In the genomic region with DNA sequence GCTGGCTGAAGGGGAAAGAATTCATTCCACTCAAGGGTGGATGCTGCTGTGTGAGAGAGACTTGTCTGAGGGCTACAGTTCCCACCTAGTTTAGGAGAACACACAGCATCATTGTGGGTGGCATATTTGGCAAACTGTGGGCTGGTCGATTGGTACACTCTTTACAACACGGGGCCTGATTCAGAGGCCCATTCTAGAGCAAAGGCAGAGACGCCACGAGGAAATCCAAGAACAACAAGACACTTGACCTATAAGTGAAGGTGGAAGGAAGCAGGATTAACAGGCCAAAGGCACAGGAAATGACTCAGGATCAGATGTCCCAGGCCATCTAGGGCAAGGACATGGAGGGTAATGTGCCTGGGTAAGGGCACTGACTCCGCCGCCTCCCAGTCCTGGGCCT, we compare ENCODE assay signal across 22 mouse cellular contexts. TPM values are rescaled to one million over a fixed set of nuclear protein-coding genes. Genes with fewer than 3 reads are reported as not detected.
A peak's percentile ranks its signal among the peaks of the same experiment; 100 is the strongest.
DNase-seq lines count a peak whose midpoint lies in the region; ATAC-seq and TF ChIP-seq lines count a peak whose summit lies in the region.
"Had no signal": no experiment of that assay in that cellular context is flagged by ENCODE, and none has a peak within 500 bp of the region (broad histone marks: within the 10 kb centered on the region; RNA-seq: fewer than 3 reads in every experiment).

No protein-coding gene starts in this region.

- no peak overlapping the region for H3K4me3 ChIP-seq in forebrain, embryonic 11.5 days (ENCODE audit: low read depth, low read length)
- no peak overlapping the region for H3K4me3 ChIP-seq in forebrain, embryonic 16.5 days (replicated peaks; ENCODE audit: low read length)
- no peak overlapping the region for H3K4me3 ChIP-seq in heart, embryonic 10.5 days
- no peak overlapping the region for H3K4me3 ChIP-seq in lung, postnatal 0 days (ENCODE audit: low read depth, low read length)
- no peak overlapping the region for H3K4me3 ChIP-seq in limb, embryonic 14.5 days (replicated peaks; ENCODE audit: low read length)
- H3K4me3 ChIP-seq: liver, embryonic 15.5 days; neural tube, embryonic 12.5 days had no signal

- H3K4me2 ChIP-seq in forebrain, embryonic 11.5 days (ENCODE audit: low read depth, low read length, severe bottlenecking) = no peak overlapping the region
- H3K4me2 ChIP-seq in forebrain, embryonic 16.5 days (ENCODE audit: low read length) = no peak overlapping the region
- no peak overlapping the region for H3K4me2 ChIP-seq in lung, postnatal 0 days (replicated peaks; ENCODE audit: low read depth, low read length)
- no peak overlapping the region for H3K4me2 ChIP-seq in limb, embryonic 14.5 days (replicated peaks; ENCODE audit: low read depth, low read length, severe bottlenecking)
- H3K4me2 ChIP-seq: liver, embryonic 15.5 days; neural tube, embryonic 12.5 days had no signal

- H3K4me1 ChIP-seq in forebrain, embryonic 11.5 days (replicated peaks; ENCODE audit: control insufficient read depth, insufficient read depth, low read length) = 0 out of 2 replicates have a peak, but pooled peaks cover 2% of the 10 kb centered on the region
- no peaks in the 10 kb centered on the region for H3K4me1 ChIP-seq in forebrain, embryonic 16.5 days (replicated peaks; ENCODE audit: control insufficient read depth, insufficient read depth, low read length)
- peaks cover 19% of the 10 kb centered on the region for H3K4me1 ChIP-seq in heart, embryonic 10.5 days
- peaks cover 12% of the 10 kb centered on the region for H3K4me1 ChIP-seq in lung, postnatal 0 days (ENCODE audit: insufficient read depth, low read depth, low read length)
- peaks cover 26% of the 10 kb centered on the region for H3K4me1 ChIP-seq in limb, embryonic 14.5 days (ENCODE audit: control insufficient read depth, insufficient read depth, low read length)
- H3K4me1 ChIP-seq: liver, embryonic 15.5 days had no signal

- intact Hi-C loops in heart, postnatal 25 days (cut with DNase I) = no loop called here

- ATAC-seq in forebrain, embryonic 11.5 days (replicated peaks; ENCODE audit: low FRiP score) = no peak
- no peak for ATAC-seq in forebrain, embryonic 16.5 days
- no peak for ATAC-seq in lung, postnatal 0 days
- ATAC-seq in limb, embryonic 14.5 days (ENCODE audit: low FRiP score, low read depth) = no peak
- ATAC-seq: activated CD4-positive, CD25-positive, alpha-beta regulatory T cell, adult 4 months; hindbrain, postnatal 0 days had no signal

- no peaks in the 10 kb centered on the region for H3K36me3 ChIP-seq in forebrain, embryonic 11.5 days (ENCODE audit: control insufficient read depth, insufficient read depth, low read length)
- H3K36me3 ChIP-seq in forebrain, embryonic 16.5 days (ENCODE audit: control insufficient read depth, insufficient read depth) = no peaks in the 10 kb centered on the region
- H3K36me3 ChIP-seq in heart, embryonic 10.5 days = no peaks in the 10 kb centered on the region
- H3K36me3 ChIP-seq in lung, postnatal 0 days (ENCODE audit: insufficient read depth, low read length) = no peaks in the 10 kb centered on the region
- no peaks in the 10 kb centered on the region for H3K36me3 ChIP-seq in limb, embryonic 14.5 days (ENCODE audit: control insufficient read depth, insufficient read depth, low read length)
- H3K36me3 ChIP-seq: liver, embryonic 15.5 days; neural tube, embryonic 12.5 days had no signal

- H3K27me3 ChIP-seq in forebrain, embryonic 11.5 days (ENCODE audit: control insufficient read depth, insufficient read depth, low read length) = no peaks in the 10 kb centered on the region
- H3K27me3 ChIP-seq in forebrain, embryonic 16.5 days (replicated peaks; ENCODE audit: control insufficient read depth, insufficient read depth, low read length) = no peaks in the 10 kb centered on the region
- H3K27me3 ChIP-seq in heart, embryonic 10.5 days (ENCODE audit: insufficient read depth, poor library complexity, severe bottlenecking) = peaks cover 9% of the 10 kb centered on the region; the same call in 1 of the 2 replicates
- no peaks in the 10 kb centered on the region for H3K27me3 ChIP-seq in lung, postnatal 0 days (replicated peaks; ENCODE audit: insufficient read depth, low read length)
- no peaks in the 10 kb centered on the region for H3K27me3 ChIP-seq in limb, embryonic 14.5 days (ENCODE audit: control insufficient read depth, insufficient read depth, low read length)
- H3K27me3 ChIP-seq: liver, embryonic 15.5 days; neural tube, embryonic 12.5 days had no signal

- no peaks in the 10 kb centered on the region for H3K9me3 ChIP-seq in forebrain, embryonic 11.5 days (ENCODE audit: control insufficient read depth, low read length)
- H3K9me3 ChIP-seq in forebrain, embryonic 16.5 days (ENCODE audit: control insufficient read depth, low read length) = no peaks in the 10 kb centered on the region
- H3K9me3 ChIP-seq in heart, embryonic 10.5 days = no peaks in the 10 kb centered on the region
- no peaks in the 10 kb centered on the region for H3K9me3 ChIP-seq in lung, postnatal 0 days (ENCODE audit: low read length)
- no peaks in the 10 kb centered on the region for H3K9me3 ChIP-seq in limb, embryonic 14.5 days (ENCODE audit: control insufficient read depth, low read length)
- H3K9me3 ChIP-seq: liver, embryonic 15.5 days; neural tube, embryonic 12.5 days had no signal

- TF ChIP-seq EP300 in lung, postnatal 0 days (IDR thresholded peaks at IDR 0.05) = peak; percentile 27; the same call in 1 of the 2 replicates

- H3K9ac ChIP-seq in forebrain, embryonic 11.5 days (ENCODE audit: low read length) = no peak overlapping the region
- no peak overlapping the region for H3K9ac ChIP-seq in forebrain, embryonic 16.5 days (replicated peaks; ENCODE audit: low read depth, low read length)
- H3K9ac ChIP-seq in lung, postnatal 0 days (replicated peaks; ENCODE audit: low read depth) = no peak overlapping the region
- no peak overlapping the region for H3K9ac ChIP-seq in limb, embryonic 14.5 days (ENCODE audit: low read depth, low read length, severe bottlenecking)
- H3K9ac ChIP-seq: liver, embryonic 15.5 days; neural tube, embryonic 12.5 days had no signal

- no peak overlapping the region for H3K27ac ChIP-seq in forebrain, embryonic 11.5 days (ENCODE audit: low read depth, low read length)
- H3K27ac ChIP-seq in forebrain, embryonic 16.5 days (ENCODE audit: low read length) = no peak overlapping the region
- H3K27ac ChIP-seq in heart, embryonic 10.5 days = no peak overlapping the region
- H3K27ac ChIP-seq in lung, postnatal 0 days (ENCODE audit: low read length) = no peak overlapping the region
- 0 out of 2 replicates have a peak overlapping the region, but pooled peaks have one; percentile 22 for H3K27ac ChIP-seq in limb, embryonic 14.5 days (replicated peaks; ENCODE audit: low read depth, low read length)
- H3K27ac ChIP-seq: hindbrain, postnatal 0 days; liver, embryonic 15.5 days; neural tube, embryonic 12.5 days had no signal

- WGBS in forebrain, embryonic 11.5 days = 87% methylated on average over 6 of the region's 6 CpGs
- 92% methylated on average over 6 of the region's 6 CpGs for WGBS in forebrain, embryonic 16.5 days
- WGBS in heart, embryonic 10.5 days = 64% methylated on average over 6 of the region's 6 CpGs
- WGBS in lung, postnatal 0 days = 49% methylated on average over 6 of the region's 6 CpGs
- WGBS in limb, embryonic 14.5 days = 63% methylated on average over 6 of the region's 6 CpGs

- no peak for TF ChIP-seq CTCF in lung, postnatal 0 days (IDR thresholded peaks at IDR 0.05)

- TF ChIP-seq POLR2A in limb, embryonic 14.5 days (IDR thresholded peaks at IDR 0.05; ENCODE audit: borderline replicate concordance, extremely low read depth, insufficient read depth, insufficient read length) = no peak

- peak; percentile 22 for DNase-seq in forebrain, embryonic 11.5 days (ENCODE audit: low spot score)
- DNase-seq in heart, embryonic 10.5 days (ENCODE audit: low spot score) = peak; percentile 73
- DNase-seq in heart, postnatal 25 days (ENCODE audit: low spot score) = no peak
- DNase-seq in lung, postnatal 0 days (ENCODE audit: low spot score) = peak; percentile 32
- DNase-seq in lung, postnatal 10 days = no peak
- no peak for DNase-seq in limb, embryonic 14.5 days (ENCODE audit: low spot score)
- no peak for DNase-seq in layer of hippocampus, postnatal 10 days (ENCODE audit: low spot score in 2 of 2)
- DNase-seq: cerebellum, adult 11 months; layer of hippocampus, adult 9-11 months; left cerebral cortex, postnatal 4 days; thymus, postnatal 36 days had no signal

RNA-seq across cellular contexts. Expression of a gene that starts 14.5 kb away (rescaled TPM):
- 0.13 and 0.23 TPM in 2 replicates for polyA plus RNA-seq in forebrain, embryonic 11.5 days (2014; fragmentation: Nextera tagmentation; extraction: Ambion mirVana)
- polyA plus RNA-seq in forebrain, embryonic 16.5 days (2015; fragmentation: Nextera tagmentation; extraction: Ambion mirVana) = 0.19 and 0.58 TPM in 2 replicates
- polyA plus RNA-seq in heart, embryonic 10.5 days (2016; fragmentation: Nextera tagmentation; extraction: Ambion mirVana) = 0.26 and 0.53 TPM in 2 replicates
- under 1 TPM; 0.87 to 0.99 TPM for total RNA-seq in heart, postnatal 25 days (2021)
- 2.4 and 2.7 TPM in 2 replicates for polyA plus RNA-seq in lung, postnatal 0 days (2015; fragmentation: Nextera tagmentation; extraction: Ambion mirVana)
- 1.2 and 1.3 TPM in 2 replicates for polyA plus RNA-seq in limb, embryonic 14.5 days (2012; rRNA removed)
- 0.32 and 1.5 TPM in 2 replicates for polyA plus RNA-seq in limb, embryonic 14.5 days (2014; fragmentation: Nextera tagmentation; extraction: Ambion mirVana)
- total RNA-seq in layer of hippocampus, postnatal 10 days (2021) = under 1 TPM; 0.41 to 0.47 TPM
- polyA plus RNA-seq: activated CD4-positive, CD25-positive, alpha-beta regulatory T cell, adult 4 months; liver, embryonic 15.5 days had no signal

RNA-seq across cellular contexts. Expression of a gene that starts 52.5 kb away (rescaled TPM):
- polyA plus RNA-seq in forebrain, embryonic 11.5 days (2014; fragmentation: Nextera tagmentation; extraction: Ambion mirVana) = not detected in 2 replicates
- polyA plus RNA-seq in forebrain, embryonic 16.5 days (2015; fragmentation: Nextera tagmentation; extraction: Ambion mirVana) = not detected in 2 replicates
- polyA plus RNA-seq in heart, embryonic 10.5 days (2016; fragmentation: Nextera tagmentation; extraction: Ambion mirVana) = not detected in 2 replicates
- total RNA-seq in heart, postnatal 25 days (2021) = not detected
- polyA plus RNA-seq in lung, postnatal 0 days (2015; fragmentation: Nextera tagmentation; extraction: Ambion mirVana) = not detected in 2 replicates
- polyA plus RNA-seq in limb, embryonic 14.5 days (2012; rRNA removed) = not detected in 2 replicates
- not detected in 2 replicates for polyA plus RNA-seq in limb, embryonic 14.5 days (2014; fragmentation: Nextera tagmentation; extraction: Ambion mirVana)
- total RNA-seq in layer of hippocampus, postnatal 10 days (2021) = not detected
- total RNA-seq: hindbrain, postnatal 0 days; left cerebral cortex, postnatal 4 days; megakaryocyte progenitor cell, adult 5-6 weeks; midbrain, postnatal 0 days had no signal
- polyA plus RNA-seq: activated CD4-positive, CD25-positive, alpha-beta regulatory T cell, adult 4 months; embryonic facial prominence, embryonic 11.5 days; heart, embryonic 14.5 days; kidney, embryonic 14.5 days; liver, embryonic 15.5 days; midbrain, postnatal 0 days; neural tube, embryonic 12.5 days; testis, adult 2 months had no signal

RNA-seq across cellular contexts. Expression of a gene that starts 56.6 kb away (rescaled TPM):
- 6.3 and 7.6 TPM in 2 replicates for polyA plus RNA-seq in forebrain, embryonic 11.5 days (2014; fragmentation: Nextera tagmentation; extraction: Ambion mirVana)
- polyA plus RNA-seq in forebrain, embryonic 16.5 days (2015; fragmentation: Nextera tagmentation; extraction: Ambion mirVana) = 5.0 and 10.5 TPM in 2 replicates
- 1.6 and 4.6 TPM in 2 replicates for polyA plus RNA-seq in heart, embryonic 10.5 days (2016; fragmentation: Nextera tagmentation; extraction: Ambion mirVana)
- total RNA-seq in heart, postnatal 25 days (2021) = 10 to 100 TPM; 55.9 to 70.0 TPM
- 62.4 and 62.8 TPM in 2 replicates for polyA plus RNA-seq in lung, postnatal 0 days (2015; fragmentation: Nextera tagmentation; extraction: Ambion mirVana)
- polyA plus RNA-seq in limb, embryonic 14.5 days (2012; rRNA removed) = 291 and 326 TPM in 2 replicates
- polyA plus RNA-seq in limb, embryonic 14.5 days (2014; fragmentation: Nextera tagmentation; extraction: Ambion mirVana) = 204 and 224 TPM in 2 replicates
- total RNA-seq in layer of hippocampus, postnatal 10 days (2021) = 1 to 10 TPM; 7.3 to 7.4 TPM
- total RNA-seq: megakaryocyte progenitor cell, adult 5-6 weeks had no signal
- polyA plus RNA-seq: activated CD4-positive, CD25-positive, alpha-beta regulatory T cell, adult 4 months had no signal

Comparison
In these comparisons a context has a peak if more than half of its experiments do, and no peak if none do; other contexts are left out.
1. DNase-seq: peak in forebrain, embryonic 11.5 days (single experiment), heart, embryonic 10.5 days (single experiment) and lung, postnatal 0 days (single experiment); none in heart, postnatal 25 days (single experiment), lung, postnatal 10 days (single experiment), limb, embryonic 14.5 days (single experiment) and layer of hippocampus, postnatal 10 days (0 of 2).